8 mouse cellular contexts compared by ENCODE assay signal in genomic region chr1:132010632-132011501, GRCm38 (mm10). TPM values are rescaled to one million over a fixed set of nuclear protein-coding genes. Genes with fewer than 3 reads are reported as not detected.
DNase-seq lines count a peak whose midpoint lies in the region; ATAC-seq lines count a peak whose summit lies in the region.

No protein-coding gene starts in this region.

- H3K27ac ChIP-seq in embryonic facial prominence, embryonic 14.5 days (replicated peaks; ENCODE audit: low read depth, low read length), result no peak overlapping the region
- no peak overlapping the region for H3K27ac ChIP-seq in embryonic facial prominence, embryonic 10.5 days (replicated peaks)
- no peak overlapping the region for H3K27ac ChIP-seq in forebrain, embryonic 11.5 days (ENCODE audit: low read depth, low read length)
- no peak overlapping the region for H3K27ac ChIP-seq in forebrain, embryonic 12.5 days

- no peak overlapping the region for H3K4me2 ChIP-seq in embryonic facial prominence, embryonic 14.5 days (ENCODE audit: low read depth, low read length)
- no peak overlapping the region for H3K4me2 ChIP-seq in forebrain, embryonic 11.5 days (ENCODE audit: low read depth, low read length, severe bottlenecking)
- no peak overlapping the region for H3K4me2 ChIP-seq in forebrain, embryonic 12.5 days

- no peak overlapping the region for H3K4me3 ChIP-seq in embryonic facial prominence, embryonic 14.5 days (ENCODE audit: low read depth, low read length)
- H3K4me3 ChIP-seq in embryonic facial prominence, embryonic 10.5 days, result no peak overlapping the region
- no peak overlapping the region for H3K4me3 ChIP-seq in forebrain, embryonic 11.5 days (ENCODE audit: low read depth, low read length)
- H3K4me3 ChIP-seq in forebrain, embryonic 12.5 days (replicated peaks), result no peak overlapping the region

- WGBS in embryonic facial prominence, embryonic 14.5 days, result 81% methylated on average over 17 of the region's 17 CpGs
- WGBS in embryonic facial prominence, embryonic 10.5 days, result 87% methylated on average over 17 of the region's 17 CpGs
- 91% methylated on average over 17 of the region's 17 CpGs for WGBS in forebrain, embryonic 11.5 days
- 88% methylated on average over 17 of the region's 17 CpGs for WGBS in forebrain, embryonic 12.5 days

- H3K4me1 ChIP-seq in embryonic facial prominence, embryonic 14.5 days (ENCODE audit: control insufficient read depth, insufficient read depth, low read length), result peaks cover 8% of the 10 kb centered on the region; the same call in 1 of the 2 replicates
- peaks cover 20% of the 10 kb centered on the region for H3K4me1 ChIP-seq in embryonic facial prominence, embryonic 10.5 days
- H3K4me1 ChIP-seq in forebrain, embryonic 11.5 days (replicated peaks; ENCODE audit: control insufficient read depth, insufficient read depth, low read length), result peaks cover 6% of the 10 kb centered on the region; the same call in 1 of the 2 replicates
- peaks cover 18% of the 10 kb centered on the region for H3K4me1 ChIP-seq in forebrain, embryonic 12.5 days

- H3K9me3 ChIP-seq in embryonic facial prominence, embryonic 14.5 days (ENCODE audit: control insufficient read depth, low read length), result no peaks in the 10 kb centered on the region
- no peaks in the 10 kb centered on the region for H3K9me3 ChIP-seq in embryonic facial prominence, embryonic 10.5 days
- H3K9me3 ChIP-seq in forebrain, embryonic 11.5 days (ENCODE audit: control insufficient read depth, low read length), result no peaks in the 10 kb centered on the region
- no peaks in the 10 kb centered on the region for H3K9me3 ChIP-seq in forebrain, embryonic 12.5 days

- no peaks in the 10 kb centered on the region for H3K27me3 ChIP-seq in embryonic facial prominence, embryonic 14.5 days (replicated peaks; ENCODE audit: control insufficient read depth, insufficient read depth, low read length)
- H3K27me3 ChIP-seq in embryonic facial prominence, embryonic 10.5 days (replicated peaks; ENCODE audit: low read depth, poor library complexity, severe bottlenecking), result no peaks in the 10 kb centered on the region
- H3K27me3 ChIP-seq in forebrain, embryonic 11.5 days (ENCODE audit: control insufficient read depth, insufficient read depth, low read length), result no peaks in the 10 kb centered on the region
- no peaks in the 10 kb centered on the region for H3K27me3 ChIP-seq in forebrain, embryonic 12.5 days

- ATAC-seq in embryonic facial prominence, embryonic 14.5 days (ENCODE audit: low read depth), result no peak
- peak; percentile 33 for ATAC-seq in neutrophil, adult 5-6 weeks (ENCODE audit: extremely low read depth, insufficient number of reproducible peaks, low FRiP score, poor library complexity, severe bottlenecking)
- no peak for ATAC-seq in forebrain, embryonic 11.5 days (replicated peaks; ENCODE audit: low FRiP score)
- ATAC-seq in forebrain, embryonic 12.5 days (ENCODE audit: low FRiP score), result no peak

- no peak overlapping the region for H3K9ac ChIP-seq in embryonic facial prominence, embryonic 14.5 days (ENCODE audit: low read depth, low read length)
- H3K9ac ChIP-seq in forebrain, embryonic 11.5 days (ENCODE audit: low read length), result no peak overlapping the region
- no peak overlapping the region for H3K9ac ChIP-seq in forebrain, embryonic 12.5 days

- peak; percentile 40 for DNase-seq in embryonic facial prominence, embryonic 14.5 days (ENCODE audit: low spot score)
- no peak for DNase-seq in embryonic facial prominence, embryonic 10.5 days (ENCODE audit: low spot score)
- peak; percentile 88 for DNase-seq in CD4-positive helper T cell, adult 2 months (ENCODE audit: low read depth, low spot score)
- peak; percentile 92 for DNase-seq in induced T-regulatory cell, adult 2 months (ENCODE audit: low read depth)
- no peak for DNase-seq in forebrain, embryonic 11.5 days (ENCODE audit: low spot score)
- no peak for DNase-seq in adrenal gland, postnatal 4 days (ENCODE audit: low spot score in 2 of 2)

- H3K36me3 ChIP-seq in embryonic facial prominence, embryonic 14.5 days (ENCODE audit: control insufficient read depth, insufficient read depth, low read length), result peaks cover 18% of the 10 kb centered on the region
- H3K36me3 ChIP-seq in embryonic facial prominence, embryonic 10.5 days (replicated peaks), result peaks cover 17% of the 10 kb centered on the region
- no peaks in the 10 kb centered on the region; the same call in 1 of the 2 replicates for H3K36me3 ChIP-seq in forebrain, embryonic 11.5 days (ENCODE audit: control insufficient read depth, insufficient read depth, low read length)
- H3K36me3 ChIP-seq in forebrain, embryonic 12.5 days (replicated peaks), result peaks cover 17% of the 10 kb centered on the region

RNA-seq across cellular contexts. Expression of gene Elk4, which starts 3.5 kb away (rescaled TPM):
- 27.6 and 39.0 TPM in 2 replicates for polyA plus RNA-seq in embryonic facial prominence, embryonic 14.5 days (2014; fragmentation: Nextera tagmentation; extraction: Ambion mirVana)
- polyA plus RNA-seq in embryonic facial prominence, embryonic 10.5 days (2016; fragmentation: Nextera tagmentation; extraction: Ambion mirVana), result 12.0 and 13.3 TPM in 2 replicates
- 208 and 233 TPM in 2 replicates for total RNA-seq in neutrophil, adult 5-6 weeks (2017)
- 19.8 and 20.3 TPM in 2 replicates for polyA plus RNA-seq in forebrain, embryonic 11.5 days (2014; fragmentation: Nextera tagmentation; extraction: Ambion mirVana)
- 100 to 1,000 TPM; 130 to 135 TPM for total RNA-seq in adrenal gland, postnatal 4 days (2021)
- 16.9 and 19.9 TPM in 2 replicates for polyA plus RNA-seq in forebrain, embryonic 12.5 days (2016; fragmentation: Nextera tagmentation; extraction: Ambion mirVana)

RNA-seq across cellular contexts. Expression of gene Slc45a3, which starts 48.1 kb away (rescaled TPM):
- polyA plus RNA-seq in embryonic facial prominence, embryonic 14.5 days (2014; fragmentation: Nextera tagmentation; extraction: Ambion mirVana), result 8.5 and 11.0 TPM in 2 replicates
- 5.4 and 8.4 TPM in 2 replicates for polyA plus RNA-seq in embryonic facial prominence, embryonic 10.5 days (2016; fragmentation: Nextera tagmentation; extraction: Ambion mirVana)
- total RNA-seq in neutrophil, adult 5-6 weeks (2017), result not detected in 2 replicates
- 8.4 and 9.4 TPM in 2 replicates for polyA plus RNA-seq in forebrain, embryonic 11.5 days (2014; fragmentation: Nextera tagmentation; extraction: Ambion mirVana)
- 10 to 100 TPM; 11.6 to 15.1 TPM for total RNA-seq in adrenal gland, postnatal 4 days (2021)
- polyA plus RNA-seq in forebrain, embryonic 12.5 days (2016; fragmentation: Nextera tagmentation; extraction: Ambion mirVana), result 4.9 and 6.4 TPM in 2 replicates

RNA-seq across cellular contexts. Expression of gene Mfsd4a, which starts 57.0 kb away (rescaled TPM):
- polyA plus RNA-seq in embryonic facial prominence, embryonic 14.5 days (2014; fragmentation: Nextera tagmentation; extraction: Ambion mirVana), result 13.3 and 14.1 TPM in 2 replicates
- polyA plus RNA-seq in embryonic facial prominence, embryonic 10.5 days (2016; fragmentation: Nextera tagmentation; extraction: Ambion mirVana), result 12.5 and 14.6 TPM in 2 replicates
- total RNA-seq in neutrophil, adult 5-6 weeks (2017), result 2.3 and 3.4 TPM in 2 replicates
- 10.5 and 13.6 TPM in 2 replicates for polyA plus RNA-seq in forebrain, embryonic 11.5 days (2014; fragmentation: Nextera tagmentation; extraction: Ambion mirVana)
- 1 to 10 TPM; 4.9 to 6.3 TPM for total RNA-seq in adrenal gland, postnatal 4 days (2021)
- 14.2 and 16.0 TPM in 2 replicates for polyA plus RNA-seq in forebrain, embryonic 12.5 days (2016; fragmentation: Nextera tagmentation; extraction: Ambion mirVana)

Comparison
In these comparisons a context has a peak if more than half of its experiments do, and no peak if none do; other contexts are left out.
1. DNase-seq: peak in embryonic facial prominence, embryonic 14.5 days (single experiment), CD4-positive helper T cell, adult 2 months (single experiment) and induced T-regulatory cell, adult 2 months (single experiment); none in embryonic facial prominence, embryonic 10.5 days (single experiment), forebrain, embryonic 11.5 days (single experiment) and adrenal gland, postnatal 4 days (0 of 2).